Mouse (Mus musculus) G1E (cell line): ENCODE data around the gene Mgll.

ENCODE experiments used
- CTCF ChIP-seq: IDR thresholded peaks from 2 replicates; pipeline ENCODE4 v1.5.1; 2012; ENCODE audit warnings: low read depth, low read length, inconsistent platforms, mixed read lengths
- GATA1 ChIP-seq: IDR thresholded peaks from 2 replicates; pipeline ENCODE4 v1.6.1; 2012; ENCODE audit warnings: borderline replicate concordance, low read length, inconsistent platforms, mixed read lengths
- GATA2 ChIP-seq: IDR thresholded peaks from 2 replicates; pipeline ENCODE4 v1.6.1; 2012; ENCODE audit warnings: low read depth, low read length, inconsistent platforms, borderline replicate concordance
- POLR2AphosphoS5 ChIP-seq: IDR thresholded peaks from 2 replicates; pipeline ENCODE4 v1.6.1; 2012; ENCODE audit warnings: low read depth, low read length, inconsistent platforms; ENCODE audit not compliant: insufficient replicate concordance

DNA sequence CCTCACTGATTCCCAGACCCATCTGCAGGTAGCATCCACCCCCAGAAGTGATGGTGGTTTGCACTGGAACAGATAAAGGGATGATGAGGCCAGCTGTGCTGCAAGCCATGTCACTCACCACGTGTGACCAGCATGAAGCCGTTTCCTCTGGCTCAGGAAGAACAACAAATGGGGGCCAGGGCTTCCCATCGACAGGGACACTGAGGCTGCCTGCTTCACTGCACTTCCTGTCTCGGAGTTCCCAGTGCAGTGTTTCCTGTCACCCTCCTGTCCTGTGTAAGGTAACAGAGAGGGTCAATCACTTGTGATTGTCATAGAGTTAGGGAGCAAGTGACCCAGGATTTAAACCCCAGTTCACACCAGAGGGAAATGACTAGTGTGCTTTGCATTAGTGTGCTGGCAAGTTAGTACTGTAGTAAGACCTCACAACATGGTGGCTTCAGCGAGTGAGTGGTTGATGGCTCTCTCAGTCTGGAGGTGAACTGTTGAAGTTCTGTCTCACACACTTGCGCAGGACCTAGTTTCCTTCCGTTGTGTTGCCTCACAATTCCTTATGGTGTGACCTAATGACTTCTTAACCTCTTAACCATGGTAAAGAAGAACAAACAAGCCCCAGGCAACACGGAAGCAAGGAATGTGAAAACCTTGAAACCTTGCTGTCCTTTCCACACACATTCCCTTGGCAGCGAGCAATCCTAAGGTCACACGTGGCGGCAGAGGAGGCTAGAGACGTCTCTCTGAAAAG, 23.3 kb downstream of the Mgll start:
- TF ChIP-seq CTCF = no peak
- no peak for TF ChIP-seq GATA2
- no peak for TF ChIP-seq POLR2AphosphoS5
- TF ChIP-seq GATA1 = no peak
